Mouse (Mus musculus) heart, embryonic 15.5 days (tissue): ENCODE results near the gene E130218I03Rik. TPM values are rescaled to one million over a fixed set of nuclear protein-coding genes. Genes with fewer than 3 reads are reported as not detected.
A peak's percentile ranks its signal among the peaks of the same experiment; 100 is the strongest.

ENCODE experiments used
- ATAC-seq: fragments of 200-750 bp; cut with Nextera tagmentation; replicated peaks from 2 replicates; pipeline ENCODE4 v1.8.0; 2017; ENCODE audit warnings: low read depth, moderate TSS enrichment; ENCODE audit not compliant: insufficient number of reproducible peaks, insufficient read depth, low FRiP score
- H3K27ac ChIP-seq: fragments of 300-500 bp; sonication (generic); 2 replicates; pipeline ENCODE4 v1.5.1; 2015; ENCODE audit warnings: mild to moderate bottlenecking, inconsistent platforms
- H3K27me3 ChIP-seq: fragments of 300-500 bp; sonication (generic); 2 replicates; pipeline ENCODE4 v1.6.1; 2015; ENCODE audit warnings: inconsistent platforms
- H3K36me3 ChIP-seq: fragments of 300-500 bp; sonication (generic); 2 replicates; pipeline ENCODE4 v1.6.1; 2015; ENCODE audit warnings: mild to moderate bottlenecking, inconsistent platforms
- H3K4me1 ChIP-seq: fragments of 300-500 bp; sonication (generic); replicated peaks from 2 replicates; pipeline ENCODE4 v1.6.1; 2015; ENCODE audit warnings: inconsistent platforms
- H3K4me2 ChIP-seq: fragments of 300-500 bp; sonication (generic); 2 replicates; pipeline ENCODE4 v1.6.1; 2015; ENCODE audit warnings: inconsistent platforms, mild to moderate bottlenecking, moderate library complexity
- H3K4me3 ChIP-seq: fragments of 300-500 bp; sonication (generic); 2 replicates; pipeline ENCODE4 v1.5.1; 2015; ENCODE audit warnings: mild to moderate bottlenecking, inconsistent platforms
- H3K9ac ChIP-seq: fragments of 300-500 bp; sonication (generic); 2 replicates; pipeline ENCODE4 v1.6.1; 2015; ENCODE audit warnings: mild to moderate bottlenecking, inconsistent platforms
- H3K9me3 ChIP-seq: fragments of 300-500 bp; sonication (generic); replicated peaks from 2 replicates; pipeline ENCODE4 v1.6.1; 2016; ENCODE audit warnings: inconsistent platforms
- WGBS: fragments of 180-500 bp; shearing (Covaris S2); methylation state at CpG from one replicate; pipeline ENCODE4 v1.1.7; 2015; ENCODE audit warnings: mixed read lengths; 5-methylcytosine and 5-hydroxymethylcytosine counted together
- polyA plus RNA-seq: library from polyadenylated mRNA; unstranded; fragments of >200 nt; fragmentation: Nextera tagmentation; extraction: Ambion mirVana; gene quantifications from 2 replicates; pipeline ENCODE4 v1.2.1, GENCODE M21; 2015

The E130218I03Rik gene
- 0.26 and 0.30 TPM in 2 replicates for polyA plus RNA-seq

GRCm38 (mm10) chr4:134243516-134244250 is at the start of gene E130218I03Rik:
Gene E130218I03Rik, plus strand, starts transcription at chr4:134243662.
- no peaks in the 10 kb centered on the region for H3K9me3 ChIP-seq
- no peak for ATAC-seq
- peak within 1 kb of the TSS; percentile 66 for H3K4me3 ChIP-seq
- H3K36me3 ChIP-seq = no peaks in the 10 kb centered on the region
- H3K4me2 ChIP-seq = peak within 1 kb of the TSS; percentile 93
- H3K4me1 ChIP-seq = peaks cover 20% of the 10 kb centered on the region
- 93% methylated on average over 17 of the region's 17 CpGs for WGBS
- peak within 1 kb of the TSS; percentile 69; the same call in 1 of the 2 replicates for H3K9ac ChIP-seq
- H3K27ac ChIP-seq = no peak within 1 kb of the TSS
- peaks cover 22% of the 10 kb centered on the region for H3K27me3 ChIP-seq

GRCm38 (mm10) chr4:134199371-134199770 is 44.1 kb upstream of the E130218I03Rik start:
- Histone ChIP-seq H3K4me3 (no peak overlapping the region), H3K4me1 (no peaks in the 10 kb centered on the region), H3K4me2 (no peak overlapping the region), H3K36me3 (no peaks in the 10 kb centered on the region), H3K9me3 (no peaks in the 10 kb centered on the region), H3K27ac (no peak overlapping the region), H3K27me3 (no peaks in the 10 kb centered on the region), H3K9ac (no peak overlapping the region)
- 70% methylated on average over 2 of the region's 2 CpGs for WGBS
- no peak for ATAC-seq

- 90% methylated on average over 4 of the region's 4 CpGs for WGBS
- ATAC-seq = no peak
- no peaks in the 10 kb centered on the region for H3K9me3 ChIP-seq
- H3K27ac ChIP-seq = no peak within 1 kb of the TSS
- no peaks in the 10 kb centered on the region for H3K27me3 ChIP-seq
- no peaks in the 10 kb centered on the region for H3K36me3 ChIP-seq
- no peak within 1 kb of the TSS for H3K4me3 ChIP-seq
- no peak within 1 kb of the TSS for H3K9ac ChIP-seq
- H3K4me2 ChIP-seq = no peak within 1 kb of the TSS
- no peaks in the 10 kb centered on the region for H3K4me1 ChIP-seq
Observed at GRCm38 (mm10) chr4:134202904-134203303, 40.6 kb upstream of the E130218I03Rik start, which contains the start of gene Gm7534. Gene Gm7534, minus strand, starts transcription at chr4:134203004.

- Histone ChIP-seq H3K4me1 (no peaks in the 10 kb centered on the region), H3K27ac (no peak overlapping the region), H3K27me3 (0 out of 2 replicates have a peak, but pooled peaks cover 3% of the 10 kb centered on the region), H3K9ac (no peak overlapping the region), H3K4me2 (no peak overlapping the region), H3K9me3 (no peaks in the 10 kb centered on the region), H3K36me3 (no peaks in the 10 kb centered on the region), H3K4me3 (no peak overlapping the region)
- no peak for ATAC-seq
- WGBS = 86% methylated on average over 17 of the region's 17 CpGs
Observed at GRCm38 (mm10) chr4:134203340-134203896, 40.0 kb upstream of the E130218I03Rik start.

- no peak overlapping the region for H3K27ac ChIP-seq
- no peak for ATAC-seq
- H3K9me3 ChIP-seq = no peaks in the 10 kb centered on the region
- H3K4me2 ChIP-seq = no peak overlapping the region
- H3K9ac ChIP-seq = no peak overlapping the region
- 49% methylated on average over 6 of the region's 6 CpGs for WGBS
- H3K36me3 ChIP-seq = no peaks in the 10 kb centered on the region
- no peak overlapping the region for H3K4me3 ChIP-seq
- H3K27me3 ChIP-seq = 0 out of 2 replicates have a peak, but pooled peaks cover 5% of the 10 kb centered on the region
- H3K4me1 ChIP-seq = no peaks in the 10 kb centered on the region
Observed at GRCm38 (mm10) chr4:134206488-134207053, 36.9 kb upstream of the E130218I03Rik start.

- Histone ChIP-seq H3K9me3 (no peaks in the 10 kb centered on the region), H3K4me2 (no peak overlapping the region), H3K9ac (no peak overlapping the region), H3K27ac (no peak overlapping the region), H3K4me1 (no peaks in the 10 kb centered on the region), H3K36me3 (no peaks in the 10 kb centered on the region), H3K4me3 (no peak overlapping the region), H3K27me3 (no peaks in the 10 kb centered on the region)
- 58% methylated on average over 11 of the region's 11 CpGs for WGBS
- no peak for ATAC-seq
Observed at GRCm38 (mm10) chr4:134222793-134223600, 20.5 kb upstream of the E130218I03Rik start.

GRCm38 (mm10) chr4:134227194-134227593 is 16.3 kb upstream of the E130218I03Rik start, which contains the start of gene Catsper4:
Gene Catsper4, minus strand, starts transcription at chr4:134227383.
- Histone ChIP-seq H3K36me3 (no peaks in the 10 kb centered on the region), H3K27ac (no peak within 1 kb of the TSS), H3K4me1 (no peaks in the 10 kb centered on the region), H3K27me3 (0 out of 2 replicates have a peak, but pooled peaks cover 2% of the 10 kb centered on the region), H3K4me3 (no peak within 1 kb of the TSS), H3K4me2 (no peak within 1 kb of the TSS), H3K9ac (no peak within 1 kb of the TSS), H3K9me3 (no peaks in the 10 kb centered on the region)
- WGBS = 64% methylated on average over 8 of the region's 8 CpGs
- no peak for ATAC-seq

GRCm38 (mm10) chr4:134230431-134230830 is 13.0 kb upstream of the E130218I03Rik start:
- Histone ChIP-seq H3K36me3 (no peaks in the 10 kb centered on the region), H3K9me3 (no peaks in the 10 kb centered on the region), H3K27me3 (peaks cover 5% of the 10 kb centered on the region; the same call in 1 of the 2 replicates), H3K4me2 (no peak overlapping the region), H3K27ac (no peak overlapping the region), H3K9ac (no peak overlapping the region), H3K4me3 (no peak overlapping the region), H3K4me1 (no peaks in the 10 kb centered on the region)
- ATAC-seq = no peak
- WGBS = 23% methylated on average over 8 of the region's 8 CpGs

- Histone ChIP-seq H3K9ac (no peak overlapping the region), H3K4me1 (peaks cover 13% of the 10 kb centered on the region), H3K27me3 (peaks cover 11% of the 10 kb centered on the region), H3K4me3 (no peak overlapping the region), H3K36me3 (no peaks in the 10 kb centered on the region), H3K4me2 (no peak overlapping the region), H3K27ac (no peak overlapping the region), H3K9me3 (no peaks in the 10 kb centered on the region)
- no peak for ATAC-seq
- WGBS = 57% methylated on average over 5 of the region's 5 CpGs
Observed at GRCm38 (mm10) chr4:134234876-134235275, 8.6 kb upstream of the E130218I03Rik start.

- ATAC-seq = no peak
- Histone ChIP-seq H3K27ac (no peak overlapping the region), H3K36me3 (no peaks in the 10 kb centered on the region), H3K27me3 (peaks cover 11% of the 10 kb centered on the region), H3K9me3 (no peaks in the 10 kb centered on the region), H3K9ac (peak overlapping the region; percentile 32), H3K4me3 (peak overlapping the region; percentile 44), H3K4me1 (peaks cover 13% of the 10 kb centered on the region), H3K4me2 (peak overlapping the region; percentile 74)
- WGBS = 26% methylated on average over 19 of the region's 19 CpGs
Observed at GRCm38 (mm10) chr4:134237582-134238278, 5.7 kb upstream of the E130218I03Rik start.
